Mouse (Mus musculus) heart, embryonic 12.5 days (tissue): Measurements from ENCODE around the gene Wfikkn1. TPM values are rescaled to one million over a fixed set of nuclear protein-coding genes. Genes with fewer than 3 reads are reported as not detected.
A peak's percentile ranks its signal among the peaks of the same experiment; 100 is the strongest.

Source experiments
- ATAC-seq: fragments of 200-750 bp; cut with Nextera tagmentation; 2 replicates; pipeline ENCODE4 v1.8.0; 2017; ENCODE audit warnings: moderate TSS enrichment, moderate library complexity; ENCODE audit not compliant: insufficient number of reproducible peaks, low FRiP score
- H3K27ac ChIP-seq: fragments of 300-500 bp; sonication (generic); 2 replicates; pipeline ENCODE4 v1.5.1; 2016; ENCODE audit warnings: mild to moderate bottlenecking, moderate library complexity; ENCODE audit not compliant: poor library complexity, severe bottlenecking
- H3K27me3 ChIP-seq: fragments of 300-500 bp; sonication (generic); replicated peaks from 2 replicates; pipeline ENCODE4 v1.6.1; 2016; ENCODE audit warnings: mild to moderate bottlenecking, moderate library complexity
- H3K36me3 ChIP-seq: fragments of 300-500 bp; sonication (generic); 2 replicates; pipeline ENCODE4 v1.6.1; 2016; ENCODE audit warnings: mild to moderate bottlenecking, moderate library complexity
- H3K4me1 ChIP-seq: fragments of 300-500 bp; sonication (generic); replicated peaks from 2 replicates; pipeline ENCODE4 v1.6.1; 2016; ENCODE audit warnings: mild to moderate bottlenecking
- H3K4me2 ChIP-seq: fragments of 300-500 bp; sonication (generic); 2 replicates; pipeline ENCODE4 v1.6.1; 2016; ENCODE audit warnings: mild to moderate bottlenecking, moderate library complexity
- H3K4me3 ChIP-seq: fragments of 300-500 bp; sonication (generic); 2 replicates; pipeline ENCODE4 v1.5.1; 2016; ENCODE audit warnings: mild to moderate bottlenecking
- H3K9ac ChIP-seq: fragments of 300-500 bp; sonication (generic); 2 replicates; pipeline ENCODE4 v1.6.1; 2016; ENCODE audit warnings: mild to moderate bottlenecking, moderate library complexity
- H3K9me3 ChIP-seq: fragments of 300-500 bp; sonication (generic); replicated peaks from 2 replicates; pipeline ENCODE4 v1.6.1; 2016; ENCODE audit warnings: mild to moderate bottlenecking, moderate library complexity
- WGBS: fragments of 180-500 bp; shearing (Covaris S2); methylation state at CpG from one replicate; pipeline ENCODE4 v1.1.7; 2016; 5-methylcytosine and 5-hydroxymethylcytosine counted together
- polyA plus RNA-seq: library from polyadenylated mRNA; unstranded; fragments of >200 nt; fragmentation: Nextera tagmentation; extraction: Ambion mirVana; gene quantifications from 2 replicates; pipeline ENCODE4 v1.2.1, GENCODE M21; 2016

Gene Wfikkn1
- polyA plus RNA-seq, 1 experiment from 2014 or later, result 0.19 TPM

DNA sequence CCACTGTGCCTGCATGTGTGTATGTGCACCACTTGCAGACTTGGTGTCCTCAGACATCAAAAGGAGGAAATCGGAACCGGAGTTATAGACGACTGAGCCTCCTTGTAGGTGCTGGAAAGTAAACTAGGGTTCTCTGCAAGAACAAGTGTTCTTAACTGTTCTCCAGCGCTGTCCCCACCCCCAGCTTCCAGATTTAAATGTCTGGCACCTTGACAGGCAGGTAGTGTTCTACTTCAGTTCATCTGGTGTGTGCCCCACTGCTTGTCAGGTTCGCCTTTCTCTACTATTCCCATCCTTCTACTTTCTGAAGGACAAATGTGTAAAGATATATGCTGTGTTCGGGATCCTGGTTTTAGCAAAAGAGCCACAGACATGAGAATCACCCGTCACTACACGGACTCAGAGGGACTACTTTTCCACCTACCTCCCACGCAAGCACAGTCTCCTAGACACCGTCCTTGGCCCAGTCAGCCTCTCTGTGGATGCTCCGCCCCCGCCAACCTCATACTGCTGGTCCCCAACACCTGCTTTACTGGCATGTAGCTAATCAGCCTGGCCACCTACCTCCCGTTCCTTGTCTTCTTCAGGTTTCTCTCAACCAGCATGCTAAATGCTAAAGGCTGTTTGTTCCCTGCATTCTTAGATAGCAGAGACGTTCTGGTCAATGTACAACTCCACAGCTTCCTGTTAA is 32.7 kb upstream of the Wfikkn1 start:
- Histone ChIP-seq H3K27me3 (no peaks in the 10 kb centered on the region), H3K4me1 (peaks cover 44% of the 10 kb centered on the region), H3K4me3 (no peak overlapping the region), H3K9me3 (no peaks in the 10 kb centered on the region), H3K4me2 (peak overlapping the region; percentile 11), H3K9ac (0 out of 2 replicates have a peak overlapping the region, but pooled peaks have one; percentile 39), H3K27ac (peak overlapping the region; percentile 46; the same call in 1 of the 2 replicates), H3K36me3 (peaks cover 30% of the 10 kb centered on the region)
- no peak for ATAC-seq
- 68% methylated on average over 14 of the region's 14 CpGs for WGBS

DNA sequence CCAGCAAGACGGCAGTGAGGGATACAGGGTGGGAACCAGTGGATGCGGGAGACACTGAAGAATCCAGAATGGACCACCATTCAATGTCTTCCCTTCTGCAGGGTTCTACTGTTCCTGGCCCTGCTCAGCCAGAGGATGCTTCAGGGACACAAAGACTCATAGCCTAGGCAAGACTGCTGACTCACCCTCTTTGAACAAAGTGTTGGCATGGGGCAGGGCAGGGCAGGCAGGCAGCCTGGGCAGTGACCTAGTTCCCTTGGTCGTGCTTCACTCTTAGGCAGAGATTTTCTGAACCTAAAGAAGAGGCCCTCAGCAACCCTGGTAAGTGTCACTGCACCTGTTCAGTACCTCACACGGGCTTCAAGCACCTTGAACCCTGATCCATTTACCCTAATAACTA is 31.2 kb upstream of the Wfikkn1 start:
- H3K27ac ChIP-seq, result no peak overlapping the region
- no peaks in the 10 kb centered on the region for H3K9me3 ChIP-seq
- no peak overlapping the region for H3K4me3 ChIP-seq
- no peak for ATAC-seq
- H3K27me3 ChIP-seq, result no peaks in the 10 kb centered on the region
- H3K4me1 ChIP-seq, result peaks cover 32% of the 10 kb centered on the region
- WGBS, result 80% methylated on average over 4 of the region's 4 CpGs
- peaks cover 25% of the 10 kb centered on the region for H3K36me3 ChIP-seq
- no peak overlapping the region for H3K9ac ChIP-seq
- no peak overlapping the region for H3K4me2 ChIP-seq

DNA sequence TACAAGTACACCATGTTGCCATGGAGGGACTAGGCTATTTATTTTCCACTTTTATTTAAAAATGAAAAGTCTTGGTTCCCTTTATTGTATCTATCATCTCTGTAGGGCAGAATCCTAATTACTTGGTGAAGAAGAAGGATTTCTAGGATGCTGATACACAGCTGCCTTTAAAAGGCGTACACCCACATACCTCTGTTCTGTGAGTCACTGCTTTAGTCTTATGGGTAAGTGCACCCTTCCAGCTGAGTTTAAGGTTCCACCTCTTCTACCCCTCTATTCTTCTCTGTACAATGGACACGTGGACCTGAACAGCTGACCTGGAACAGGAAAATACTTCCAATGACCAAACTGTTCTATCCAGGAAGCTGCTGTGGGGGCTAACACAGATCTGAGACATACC is 27.0 kb upstream of the Wfikkn1 start:
- Histone ChIP-seq H3K27me3 (no peaks in the 10 kb centered on the region), H3K36me3 (peaks cover 27% of the 10 kb centered on the region), H3K9me3 (no peaks in the 10 kb centered on the region), H3K4me1 (peaks cover 7% of the 10 kb centered on the region), H3K27ac (no peak overlapping the region), H3K9ac (no peak overlapping the region), H3K4me3 (no peak overlapping the region), H3K4me2 (no peak overlapping the region)
- ATAC-seq, result no peak
- 90% methylated on average over 2 of the region's 2 CpGs for WGBS

DNA sequence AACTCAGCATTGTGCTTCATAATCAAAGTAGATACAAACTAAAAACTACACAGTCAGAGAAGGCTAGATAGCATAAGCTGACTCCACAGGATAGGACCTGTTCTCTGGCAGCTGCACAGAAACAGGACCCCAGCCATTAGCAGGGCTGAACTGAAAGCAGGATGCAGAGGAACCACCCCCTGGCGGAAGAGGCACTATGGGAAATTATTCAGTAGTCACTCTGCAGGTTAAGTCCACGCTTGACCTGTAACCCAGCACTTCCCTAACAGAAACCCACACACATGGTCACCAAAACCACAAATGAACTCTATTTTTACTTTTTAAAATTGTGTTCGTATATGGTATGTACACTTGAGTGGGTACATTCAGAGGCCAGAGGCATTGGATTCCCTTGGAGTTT is 22.4 kb upstream of the Wfikkn1 start:
- Histone ChIP-seq H3K36me3 (peaks cover 21% of the 10 kb centered on the region), H3K4me1 (no peaks in the 10 kb centered on the region), H3K4me2 (no peak overlapping the region), H3K9me3 (no peaks in the 10 kb centered on the region; the same call in 1 of the 2 replicates), H3K27ac (no peak overlapping the region), H3K27me3 (no peaks in the 10 kb centered on the region), H3K9ac (no peak overlapping the region), H3K4me3 (no peak overlapping the region)
- WGBS, result 86% methylated on average over 3 of the region's 3 CpGs
- ATAC-seq, result no peak

DNA sequence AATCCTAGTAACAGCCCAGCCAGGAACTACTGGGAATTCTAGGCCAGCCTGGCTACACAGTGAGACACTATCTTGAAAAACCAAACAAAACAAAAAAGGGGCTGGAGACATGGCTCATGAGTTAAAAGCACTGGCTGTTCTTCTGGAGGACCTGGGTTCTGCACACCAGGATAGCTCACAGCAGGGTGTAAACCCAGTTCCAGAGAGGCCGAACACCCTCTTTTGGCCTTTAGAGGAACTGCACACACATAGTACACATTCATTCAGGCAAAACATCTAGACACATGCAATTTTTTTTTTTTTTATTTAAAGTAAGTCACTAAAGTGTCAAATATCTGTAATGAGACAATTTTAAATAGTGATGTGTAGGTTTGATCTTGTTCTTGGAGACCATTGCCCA is 19.5 kb upstream of the Wfikkn1 start:
- Histone ChIP-seq H3K9ac (no peak overlapping the region), H3K4me2 (no peak overlapping the region), H3K27ac (no peak overlapping the region), H3K36me3 (peaks cover 10% of the 10 kb centered on the region), H3K4me1 (peaks cover 14% of the 10 kb centered on the region), H3K27me3 (no peaks in the 10 kb centered on the region), H3K4me3 (no peak overlapping the region), H3K9me3 (no peaks in the 10 kb centered on the region; the same call in 1 of the 2 replicates)
- no peak for ATAC-seq
- WGBS, result 89% methylated on average over 1 of the region's 1 CpGs

DNA sequence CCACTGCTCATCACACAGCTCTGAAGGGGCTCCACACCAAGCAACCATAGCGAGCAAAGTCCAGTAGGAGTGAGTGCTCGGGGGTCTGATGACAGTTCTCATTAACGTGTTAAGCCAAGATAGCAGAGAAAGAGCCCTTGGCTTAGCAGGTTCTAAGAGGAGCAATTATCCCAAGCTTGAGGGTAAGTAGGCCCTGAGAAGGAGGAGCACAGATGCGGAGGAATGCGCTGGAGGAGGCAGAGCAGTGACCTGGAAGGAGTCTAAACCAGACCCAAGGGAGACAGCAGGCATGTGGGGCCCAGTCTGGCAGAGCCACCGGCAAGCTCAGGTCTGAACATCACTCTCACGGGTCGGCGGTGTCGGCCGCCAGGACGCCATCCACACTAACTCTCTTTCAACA is 15.2 kb upstream of the Wfikkn1 start:
- H3K27me3 ChIP-seq, result no peaks in the 10 kb centered on the region
- H3K9ac ChIP-seq, result no peak overlapping the region
- peaks cover 9% of the 10 kb centered on the region for H3K36me3 ChIP-seq
- H3K27ac ChIP-seq, result no peak overlapping the region
- no peaks in the 10 kb centered on the region; the same call in 1 of the 2 replicates for H3K9me3 ChIP-seq
- no peak overlapping the region for H3K4me3 ChIP-seq
- ATAC-seq, result no peak
- peaks cover 17% of the 10 kb centered on the region for H3K4me1 ChIP-seq
- no peak overlapping the region for H3K4me2 ChIP-seq
- WGBS, result 58% methylated on average over 12 of the region's 12 CpGs

DNA sequence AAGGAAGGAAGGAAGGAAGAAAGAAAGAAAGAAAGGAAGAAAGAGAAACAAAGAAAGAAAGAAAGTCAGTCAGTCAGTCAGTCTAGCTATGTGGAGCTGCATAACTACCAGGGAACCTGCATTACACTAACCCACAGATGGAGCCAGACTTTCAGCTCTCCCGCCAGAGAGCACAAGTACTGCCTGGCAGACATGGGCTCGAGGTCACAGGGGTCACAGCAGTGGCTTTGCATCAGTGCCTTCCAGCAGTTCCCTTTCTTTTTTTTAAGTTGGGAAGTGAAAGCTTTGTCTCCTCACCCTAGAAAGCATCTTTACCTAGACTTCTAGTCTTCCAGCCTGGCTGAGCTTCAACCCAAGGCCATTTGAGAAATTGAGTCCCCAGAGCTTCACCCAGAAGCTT is 14.8 kb upstream of the Wfikkn1 start:
- Histone ChIP-seq H3K27ac (no peak overlapping the region), H3K36me3 (peaks cover 5% of the 10 kb centered on the region), H3K4me3 (no peak overlapping the region), H3K4me2 (no peak overlapping the region), H3K27me3 (no peaks in the 10 kb centered on the region), H3K9me3 (no peaks in the 10 kb centered on the region), H3K9ac (no peak overlapping the region), H3K4me1 (peaks cover 17% of the 10 kb centered on the region)
- no peak for ATAC-seq
- 33% methylated on average over 2 of the region's 2 CpGs for WGBS

DNA sequence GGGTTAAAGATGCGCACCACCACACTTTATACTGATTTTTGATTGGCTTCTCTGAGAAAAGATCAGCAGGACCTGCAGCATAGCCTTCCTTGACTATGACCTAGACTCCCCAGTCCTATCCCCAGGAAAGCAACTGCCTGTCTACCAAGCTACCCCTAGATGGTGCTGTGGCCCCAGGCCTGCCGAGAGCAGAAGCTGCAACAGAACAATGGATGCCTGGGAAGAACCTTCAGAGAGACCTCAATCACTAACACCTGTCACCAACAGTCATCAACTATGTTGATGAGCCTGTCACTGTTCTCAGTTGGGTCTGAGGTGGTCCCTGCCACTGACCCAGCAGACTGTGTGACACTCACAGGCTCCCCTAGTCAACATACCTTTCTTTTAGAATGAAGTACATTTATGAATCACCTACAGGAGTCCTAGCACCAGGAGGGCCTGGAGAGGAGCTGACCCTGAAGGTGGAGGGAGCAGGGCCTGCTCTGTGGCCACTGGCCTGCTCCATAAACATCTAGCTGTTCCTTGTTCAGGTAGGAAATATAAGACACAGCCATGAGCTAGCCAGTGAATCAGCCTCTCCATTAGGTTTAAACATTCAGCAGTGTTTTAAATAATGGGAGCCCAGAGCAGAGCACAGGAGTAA is 13.4 kb upstream of the Wfikkn1 start:
- Histone ChIP-seq H3K4me1 (peaks cover 17% of the 10 kb centered on the region), H3K9ac (no peak overlapping the region), H3K4me2 (no peak overlapping the region), H3K4me3 (no peak overlapping the region), H3K9me3 (no peaks in the 10 kb centered on the region), H3K27me3 (no peaks in the 10 kb centered on the region), H3K36me3 (peaks cover 12% of the 10 kb centered on the region), H3K27ac (no peak overlapping the region)
- 27% methylated on average over 2 of the region's 2 CpGs for WGBS
- ATAC-seq, result peak; percentile 71

DNA sequence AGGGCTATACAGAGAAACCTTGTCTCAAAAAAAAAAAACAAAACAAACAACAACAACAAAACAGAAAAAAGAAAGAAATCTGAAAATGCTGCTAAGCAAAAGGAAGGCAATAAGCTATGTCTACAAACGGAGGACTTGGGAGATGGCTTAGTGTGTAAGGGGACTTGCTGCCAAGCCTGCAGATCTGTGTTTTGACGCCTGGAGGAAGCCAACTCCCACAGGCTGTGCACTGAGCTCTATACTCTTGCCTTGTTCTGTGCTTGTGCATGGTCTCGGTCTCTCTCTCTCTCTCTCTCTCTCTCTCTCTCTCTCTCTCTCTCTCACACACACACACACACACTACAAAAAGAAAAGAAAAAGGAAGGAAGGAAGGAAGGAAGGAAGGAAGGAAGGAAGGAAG is 8.2 kb upstream of the Wfikkn1 start:
- ATAC-seq, result no peak
- peaks cover 46% of the 10 kb centered on the region for H3K36me3 ChIP-seq

DNA sequence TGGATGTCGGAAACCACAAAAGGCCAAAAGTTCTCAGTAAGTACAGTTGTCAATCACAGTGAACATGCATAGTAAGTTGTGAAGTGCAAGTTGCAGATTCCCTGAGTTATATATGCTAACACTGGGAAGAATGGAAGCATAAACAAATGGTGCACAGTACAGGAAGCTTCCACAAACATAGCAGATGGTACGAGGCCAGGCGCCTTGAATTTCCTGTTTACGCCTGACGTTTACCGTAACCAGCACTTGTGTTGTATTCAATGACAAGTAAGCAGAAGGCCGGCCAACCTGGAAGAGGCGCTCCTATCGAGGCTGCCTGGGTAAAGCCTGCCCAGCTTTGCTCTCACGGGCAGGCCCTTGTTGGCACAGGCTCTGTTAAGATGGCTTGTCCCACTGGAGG is 6.8 kb upstream of the Wfikkn1 start:
- no peak for ATAC-seq
- 85% methylated on average over 10 of the region's 10 CpGs for WGBS
- Histone ChIP-seq H3K4me1 (peaks cover 3% of the 10 kb centered on the region; the same call in 1 of the 2 replicates), H3K9ac (no peak overlapping the region), H3K4me3 (no peak overlapping the region), H3K27ac (no peak overlapping the region), H3K27me3 (no peaks in the 10 kb centered on the region), H3K9me3 (no peaks in the 10 kb centered on the region), H3K36me3 (peaks cover 59% of the 10 kb centered on the region), H3K4me2 (no peak overlapping the region)

More for the DNA sequence above, 8.2 kb upstream of the Wfikkn1 start:
- 86% methylated on average over 3 of the region's 3 CpGs for WGBS
- Histone ChIP-seq H3K27me3 (no peaks in the 10 kb centered on the region), H3K4me1 (no peaks in the 10 kb centered on the region), H3K9ac (no peak overlapping the region), H3K27ac (no peak overlapping the region), H3K4me3 (no peak overlapping the region), H3K4me2 (no peak overlapping the region), H3K9me3 (no peaks in the 10 kb centered on the region)

DNA sequence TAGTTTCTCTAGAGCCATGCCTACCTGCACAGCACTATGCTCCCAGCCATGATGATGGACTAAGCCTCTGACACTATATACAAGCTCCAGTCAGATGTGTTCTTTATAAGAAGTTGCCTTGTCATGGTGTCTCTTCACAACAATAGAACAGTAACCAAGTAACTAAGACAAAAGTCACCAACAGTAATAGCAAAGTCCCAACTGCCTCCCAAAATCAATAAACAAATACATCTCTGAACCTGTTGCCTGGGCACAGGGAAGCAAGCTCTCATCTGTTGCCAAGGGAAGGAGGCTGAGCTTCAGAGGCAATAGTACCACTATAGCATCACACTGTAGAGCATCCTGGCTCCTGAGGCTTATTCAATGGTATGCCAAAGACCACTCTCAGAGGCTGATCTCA is 6.1 kb upstream of the Wfikkn1 start:
- no peaks in the 10 kb centered on the region for H3K27me3 ChIP-seq
- no peak overlapping the region for H3K4me2 ChIP-seq
- no peak overlapping the region for H3K9ac ChIP-seq
- peaks cover 8% of the 10 kb centered on the region; the same call in 1 of the 2 replicates for H3K4me1 ChIP-seq
- no peak overlapping the region for H3K27ac ChIP-seq
- no peaks in the 10 kb centered on the region for H3K9me3 ChIP-seq
- H3K36me3 ChIP-seq, result peaks cover 64% of the 10 kb centered on the region
- no peak overlapping the region for H3K4me3 ChIP-seq
- no peak for ATAC-seq
